Mouse (Mus musculus): ENCODE results near the gene Flad1. TPM values are rescaled to one million over a fixed set of nuclear protein-coding genes. Genes with fewer than 3 reads are reported as not detected.

The Flad1 gene
- polyA plus RNA-seq, 2 experiments, result 26.8 to 32.8 TPM

- no peak for TF ChIP-seq POLR2A (IDR thresholded peaks at IDR 0.05; ENCODE audit: borderline replicate concordance, extremely low read depth, insufficient read depth, insufficient read length)
- 63% methylated on average over 11 of the region's 12 CpGs for WGBS
- Histone ChIP-seq H3K36me3 (ENCODE audit: control insufficient read depth, insufficient read depth, low read length) (no peaks in the 10 kb centered on the region), H3K27me3 (ENCODE audit: control insufficient read depth, insufficient read depth, low read length) (no peaks in the 10 kb centered on the region), H3K4me3 (replicated peaks; ENCODE audit: low read length) (no peak overlapping the region), H3K27ac (replicated peaks; ENCODE audit: low read depth, low read length) (no peak overlapping the region), H3K4me1 (ENCODE audit: control insufficient read depth, insufficient read depth, low read length) (peaks cover 8% of the 10 kb centered on the region), H3K4me2 (replicated peaks; ENCODE audit: low read depth, low read length, severe bottlenecking) (no peak overlapping the region), H3K9ac (ENCODE audit: low read depth, low read length, severe bottlenecking) (no peak overlapping the region), H3K9me3 (ENCODE audit: control insufficient read depth, low read length) (no peaks in the 10 kb centered on the region)
- ATAC-seq (ENCODE audit: low FRiP score, low read depth), result no peak
- no peak for DNase-seq (ENCODE audit: low spot score)
Measured at GRCm38 (mm10) chr3:89384331-89385076, 27.2 kb downstream of the Flad1 start.

- DNase-seq (ENCODE audit: low spot score) (no peak), ATAC-seq (ENCODE audit: low FRiP score, low read depth) (no peak)
- 87% methylated on average over 5 of the region's 5 CpGs for WGBS
- Histone ChIP-seq H3K9me3 (ENCODE audit: control insufficient read depth, low read length) (no peaks in the 10 kb centered on the region), H3K27me3 (ENCODE audit: control insufficient read depth, insufficient read depth, low read length) (no peaks in the 10 kb centered on the region), H3K27ac (replicated peaks; ENCODE audit: low read depth, low read length) (no peak overlapping the region), H3K4me2 (replicated peaks; ENCODE audit: low read depth, low read length, severe bottlenecking) (no peak overlapping the region), H3K9ac (ENCODE audit: low read depth, low read length, severe bottlenecking) (no peak overlapping the region), H3K36me3 (ENCODE audit: control insufficient read depth, insufficient read depth, low read length) (no peaks in the 10 kb centered on the region), H3K4me1 (ENCODE audit: control insufficient read depth, insufficient read depth, low read length) (peaks cover 12% of the 10 kb centered on the region), H3K4me3 (replicated peaks; ENCODE audit: low read length) (no peak overlapping the region)
- TF ChIP-seq POLR2A (IDR thresholded peaks at IDR 0.05; ENCODE audit: borderline replicate concordance, extremely low read depth, insufficient read depth, insufficient read length), result no peak
Measured at GRCm38 (mm10) chr3:89383651-89384255, 27.9 kb downstream of the Flad1 start.

DNA sequence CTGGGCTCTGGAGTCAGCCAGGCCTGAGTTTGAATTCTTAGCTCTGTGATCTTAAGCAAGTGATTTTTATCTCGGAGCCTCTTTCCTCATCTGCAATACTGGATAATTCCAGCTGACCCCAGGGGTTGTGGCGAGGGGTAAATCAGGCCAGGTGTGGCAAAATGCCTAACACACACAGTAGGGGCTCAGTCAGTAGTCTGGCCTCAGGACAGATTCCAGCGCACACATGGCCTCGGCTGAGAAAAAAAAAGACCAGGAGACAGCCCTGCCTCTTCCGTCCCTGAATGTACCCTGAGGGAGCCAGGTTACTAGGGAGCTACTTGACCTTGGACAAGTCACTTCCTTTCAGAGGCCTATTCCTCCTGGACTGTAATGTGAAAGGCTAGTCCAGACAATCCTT lies 28.7 kb downstream of the Flad1 start:
- H3K36me3 ChIP-seq (ENCODE audit: control insufficient read depth, insufficient read depth, low read length), result no peaks in the 10 kb centered on the region
- H3K4me2 ChIP-seq (replicated peaks; ENCODE audit: low read depth, low read length, severe bottlenecking), result no peak overlapping the region
- no peak overlapping the region for H3K27ac ChIP-seq (replicated peaks; ENCODE audit: low read depth, low read length)
- DNase-seq (ENCODE audit: low spot score) (no peak), ATAC-seq (ENCODE audit: low FRiP score, low read depth) (no peak)
- no peak for TF ChIP-seq POLR2A (IDR thresholded peaks at IDR 0.05; ENCODE audit: borderline replicate concordance, extremely low read depth, insufficient read depth, insufficient read length)
- H3K9me3 ChIP-seq (ENCODE audit: control insufficient read depth, low read length), result no peaks in the 10 kb centered on the region
- H3K9ac ChIP-seq (ENCODE audit: low read depth, low read length, severe bottlenecking), result no peak overlapping the region
- no peaks in the 10 kb centered on the region for H3K27me3 ChIP-seq (ENCODE audit: control insufficient read depth, insufficient read depth, low read length)
- WGBS, result 85% methylated on average over 5 of the region's 5 CpGs
- peaks cover 17% of the 10 kb centered on the region for H3K4me1 ChIP-seq (ENCODE audit: control insufficient read depth, insufficient read depth, low read length)
- H3K4me3 ChIP-seq (replicated peaks; ENCODE audit: low read length), result no peak overlapping the region

DNA sequence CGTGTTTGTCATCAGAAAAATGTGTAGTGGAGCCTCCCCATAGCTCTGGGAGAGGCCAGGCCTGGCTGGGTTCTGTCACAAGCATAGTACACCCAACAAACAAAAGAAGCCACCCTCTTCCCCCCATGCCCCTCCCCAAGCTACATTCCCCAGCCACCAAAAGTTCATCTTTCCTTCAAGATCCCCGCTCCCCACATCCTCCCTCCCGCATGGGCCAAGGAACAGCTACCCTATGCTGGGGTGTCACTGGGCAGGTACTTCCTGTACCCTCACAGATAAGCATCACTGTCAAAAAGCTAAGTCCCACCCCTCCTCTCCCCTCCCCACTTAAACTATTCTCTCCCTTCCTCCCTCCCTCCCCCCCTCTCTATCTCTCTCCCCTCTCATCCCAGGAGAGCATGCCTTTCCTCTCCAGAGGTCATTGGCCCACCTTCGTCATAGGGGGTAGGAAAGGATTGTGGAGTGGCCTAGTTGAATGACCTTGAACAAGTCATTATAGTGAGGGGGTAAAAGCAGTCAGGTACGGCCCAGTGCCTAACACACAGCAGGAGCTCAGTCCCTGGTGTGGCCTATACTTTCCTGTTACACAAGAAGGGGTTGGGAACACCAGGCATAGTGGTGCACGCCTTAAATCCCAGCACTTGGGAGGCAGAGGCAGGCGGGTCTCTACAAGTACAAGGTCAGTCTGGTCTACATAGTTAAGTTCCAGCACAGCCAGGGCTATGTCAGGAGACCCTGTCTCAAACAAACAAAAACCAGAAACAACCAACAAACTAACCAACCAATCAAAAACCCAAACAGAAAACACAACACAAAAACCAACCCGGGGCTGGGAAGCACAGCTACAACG lies 29.4 kb downstream of the Flad1 start:
- no peak for ATAC-seq (ENCODE audit: low FRiP score, low read depth)
- 86% methylated on average over 9 of the region's 9 CpGs for WGBS
- peaks cover 19% of the 10 kb centered on the region for H3K4me1 ChIP-seq (ENCODE audit: control insufficient read depth, insufficient read depth, low read length)

DNA sequence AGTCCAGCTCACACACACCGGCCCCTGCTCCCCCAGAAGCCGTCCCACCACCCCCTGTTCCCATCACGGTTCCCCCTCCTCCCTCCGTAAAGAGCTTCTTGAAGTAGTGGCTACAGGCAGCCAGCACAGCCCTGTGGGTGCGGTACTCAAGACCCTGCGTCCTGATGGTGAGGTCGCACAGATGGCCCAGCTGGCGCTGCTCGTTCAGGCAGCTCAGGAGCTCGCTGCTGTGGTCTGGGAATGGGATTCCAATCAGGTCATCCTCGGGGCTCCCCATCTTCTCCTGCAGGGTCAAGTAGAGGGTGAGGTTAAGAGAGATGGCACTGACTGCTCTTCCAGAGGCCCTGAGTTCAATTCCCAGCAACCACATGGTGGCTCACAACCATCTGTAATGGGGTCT lies 30.4 kb downstream of the Flad1 start:
- TF ChIP-seq POLR2A (IDR thresholded peaks at IDR 0.05; ENCODE audit: borderline replicate concordance, extremely low read depth, insufficient read depth, insufficient read length), result no peak
- Histone ChIP-seq H3K4me2 (replicated peaks; ENCODE audit: low read depth, low read length, severe bottlenecking) (no peak overlapping the region), H3K36me3 (ENCODE audit: control insufficient read depth, insufficient read depth, low read length) (no peaks in the 10 kb centered on the region), H3K4me3 (replicated peaks; ENCODE audit: low read length) (no peak overlapping the region), H3K4me1 (ENCODE audit: control insufficient read depth, insufficient read depth, low read length) (peaks cover 19% of the 10 kb centered on the region), H3K9me3 (ENCODE audit: control insufficient read depth, low read length) (no peaks in the 10 kb centered on the region), H3K27me3 (ENCODE audit: control insufficient read depth, insufficient read depth, low read length) (no peaks in the 10 kb centered on the region), H3K27ac (replicated peaks; ENCODE audit: low read depth, low read length) (no peak overlapping the region), H3K9ac (ENCODE audit: low read depth, low read length, severe bottlenecking) (no peak overlapping the region)
- ATAC-seq (ENCODE audit: low FRiP score, low read depth) (no peak), DNase-seq (ENCODE audit: low spot score) (no peak)
- 79% methylated on average over 11 of the region's 11 CpGs for WGBS

More for the DNA sequence above, 29.4 kb downstream of the Flad1 start:
- Histone ChIP-seq H3K36me3 (ENCODE audit: control insufficient read depth, insufficient read depth, low read length) (no peaks in the 10 kb centered on the region), H3K27ac (replicated peaks; ENCODE audit: low read depth, low read length) (no peak overlapping the region), H3K27me3 (ENCODE audit: control insufficient read depth, insufficient read depth, low read length) (no peaks in the 10 kb centered on the region), H3K4me3 (replicated peaks; ENCODE audit: low read length) (no peak overlapping the region), H3K9me3 (ENCODE audit: control insufficient read depth, low read length) (no peaks in the 10 kb centered on the region), H3K4me2 (replicated peaks; ENCODE audit: low read depth, low read length, severe bottlenecking) (no peak overlapping the region), H3K9ac (ENCODE audit: low read depth, low read length, severe bottlenecking) (no peak overlapping the region)
- no peak for TF ChIP-seq POLR2A (IDR thresholded peaks at IDR 0.05; ENCODE audit: borderline replicate concordance, extremely low read depth, insufficient read depth, insufficient read length)
- no peak for DNase-seq (ENCODE audit: low spot score)
